In genomic region chr6:72190577-72190976, GRCm38 (mm10) we compare ENCODE assay signal across 21 mouse cellular contexts. TPM values are rescaled to one million over a fixed set of nuclear protein-coding genes. Genes with fewer than 3 reads are reported as not detected.
A peak's percentile ranks its signal among the peaks of the same experiment; 100 is the strongest.
DNase-seq lines count a peak whose midpoint lies in the region; ATAC-seq and TF ChIP-seq lines count a peak whose summit lies in the region.
"Had no signal": no experiment of that assay in that cellular context is flagged by ENCODE, and none has a peak within 500 bp of the region (broad histone marks: within the 10 kb centered on the region; RNA-seq: fewer than 3 reads in every experiment).

No protein-coding gene starts in this region.

- no peak overlapping the region for H3K4me2 ChIP-seq in hindbrain, postnatal 0 days (ENCODE audit: low read depth, low read length)
- H3K4me2 ChIP-seq: forebrain, embryonic 15.5 days; liver, embryonic 13.5 days; lung, embryonic 14.5 days had no signal

- WGBS in hindbrain, embryonic 10.5 days = 62% methylated on average over 5 of the region's 5 CpGs
- 71% methylated on average over 5 of the region's 5 CpGs for WGBS in hindbrain, postnatal 0 days
- WGBS in thymus, adult 2 months = 26% methylated on average over 5 of the region's 5 CpGs
- 57% methylated on average over 5 of the region's 5 CpGs for WGBS in limb, embryonic 10.5 days

- no peak for TF ChIP-seq POLR2A in thymus, adult 2 months (IDR thresholded peaks at IDR 0.05; ENCODE audit: control insufficient read depth, extremely low read depth, insufficient read depth, low read length, poor library complexity)

- H3K36me3 ChIP-seq in hindbrain, embryonic 10.5 days = no peaks in the 10 kb centered on the region
- H3K36me3 ChIP-seq in hindbrain, postnatal 0 days (ENCODE audit: insufficient read depth, low read length) = no peaks in the 10 kb centered on the region
- no peaks in the 10 kb centered on the region for H3K36me3 ChIP-seq in thymus, adult 2 months (ENCODE audit: control insufficient read depth, insufficient read depth, low read length)
- no peaks in the 10 kb centered on the region for H3K36me3 ChIP-seq in limb, embryonic 10.5 days
- H3K36me3 ChIP-seq: forebrain, embryonic 15.5 days; liver, embryonic 13.5 days had no signal

- H3K4me3 ChIP-seq in hindbrain, embryonic 10.5 days = no peak overlapping the region
- no peak overlapping the region for H3K4me3 ChIP-seq in hindbrain, postnatal 0 days (ENCODE audit: low read length)
- no peak overlapping the region for H3K4me3 ChIP-seq in thymus, adult 2 months (ENCODE audit: control insufficient read depth, insufficient read depth, low read length)
- no peak overlapping the region for H3K4me3 ChIP-seq in limb, embryonic 10.5 days
- H3K4me3 ChIP-seq: forebrain, embryonic 15.5 days; left cerebral cortex, adult 2 months; liver, embryonic 13.5 days had no signal

- no peak for ATAC-seq in hindbrain, postnatal 0 days
- ATAC-seq: forebrain, embryonic 15.5 days had no signal

- peaks cover 62% of the 10 kb centered on the region for H3K27me3 ChIP-seq in hindbrain, embryonic 10.5 days (ENCODE audit: insufficient read depth, poor library complexity, severe bottlenecking)
- H3K27me3 ChIP-seq in hindbrain, postnatal 0 days (ENCODE audit: insufficient read depth, low read length) = 0 out of 2 replicates have a peak, but pooled peaks cover 6% of the 10 kb centered on the region
- H3K27me3 ChIP-seq in thymus, adult 2 months (ENCODE audit: control insufficient read depth, insufficient read depth, low read length) = no peaks in the 10 kb centered on the region; the same call in 1 of the 2 replicates
- H3K27me3 ChIP-seq in limb, embryonic 10.5 days (ENCODE audit: low read depth, poor library complexity, severe bottlenecking) = peaks cover 12% of the 10 kb centered on the region

- no peak for DNase-seq in hindbrain, embryonic 10.5 days (ENCODE audit: low spot score)
- no peak for DNase-seq in hindbrain, postnatal 0 days (ENCODE audit: low spot score)
- peak; percentile 21 for DNase-seq in thymus, postnatal 0 days (ENCODE audit: low spot score)
- DNase-seq in thymus, adult 2 months = no peak
- DNase-seq in limb, embryonic 10.5 days (ENCODE audit: low spot score) = no peak
- DNase-seq in thymus, postnatal 4 days = peak; percentile 38
- no peak for DNase-seq in cerebellum, postnatal 10 days
- DNase-seq: adrenal gland, adult 2 months; cerebellum, adult 9-10 months; gastrocnemius, postnatal 25 days; heart, postnatal 4 days; kidney, adult 2 months; layer of hippocampus, adult 9-11 months; left cerebral cortex, postnatal 4 days; liver, embryonic 13.5 days; lung, embryonic 14.5 days; right cerebral cortex, postnatal 4 days had no signal

- H3K4me1 ChIP-seq in hindbrain, embryonic 10.5 days (replicated peaks) = peaks cover 27% of the 10 kb centered on the region
- peaks cover 9% of the 10 kb centered on the region for H3K4me1 ChIP-seq in hindbrain, postnatal 0 days (ENCODE audit: insufficient read depth, low read length)
- H3K4me1 ChIP-seq in thymus, adult 2 months (replicated peaks; ENCODE audit: control insufficient read depth, insufficient read depth, low read length) = peaks cover 13% of the 10 kb centered on the region
- H3K4me1 ChIP-seq in limb, embryonic 10.5 days = peaks cover 53% of the 10 kb centered on the region
- H3K4me1 ChIP-seq: liver, embryonic 13.5 days had no signal

- TF ChIP-seq CTCF in hindbrain, postnatal 0 days (IDR thresholded peaks at IDR 0.05; ENCODE audit: low read depth) = no peak
- TF ChIP-seq CTCF in thymus, adult 2 months (IDR thresholded peaks at IDR 0.05; ENCODE audit: borderline replicate concordance, control insufficient read depth, extremely low read depth, insufficient read depth, low read length, poor library complexity) = no peak

- H3K9ac ChIP-seq in hindbrain, postnatal 0 days (replicated peaks; ENCODE audit: low read length) = no peak overlapping the region
- H3K9ac ChIP-seq: forebrain, embryonic 15.5 days; liver, embryonic 13.5 days; lung, embryonic 14.5 days had no signal

- peak overlapping the region; percentile 45; the same call in 1 of the 2 replicates for H3K27ac ChIP-seq in hindbrain, embryonic 10.5 days
- H3K27ac ChIP-seq in hindbrain, postnatal 0 days = no peak overlapping the region
- no peak overlapping the region for H3K27ac ChIP-seq in thymus, adult 2 months (ENCODE audit: control insufficient read depth, insufficient read depth, low read length)
- H3K27ac ChIP-seq in limb, embryonic 10.5 days = peak overlapping the region; percentile 38; the same call in 1 of the 2 replicates
- H3K27ac ChIP-seq: forebrain, embryonic 15.5 days; left cerebral cortex, adult 2 months; liver, embryonic 13.5 days; stomach, postnatal 0 days had no signal

- H3K9me3 ChIP-seq in hindbrain, embryonic 10.5 days = peaks cover 4% of the 10 kb centered on the region; the same call in 1 of the 2 replicates
- no peaks in the 10 kb centered on the region for H3K9me3 ChIP-seq in hindbrain, postnatal 0 days (ENCODE audit: low read length)
- no peaks in the 10 kb centered on the region for H3K9me3 ChIP-seq in limb, embryonic 10.5 days (replicated peaks)
- H3K9me3 ChIP-seq: forebrain, embryonic 15.5 days; liver, embryonic 13.5 days had no signal

RNA-seq across cellular contexts. Expression of gene Atoh8, which starts 44.8 kb away (rescaled TPM):
- 15.9 and 16.6 TPM in 2 replicates for polyA plus RNA-seq in hindbrain, embryonic 10.5 days (2016; fragmentation: Nextera tagmentation; extraction: Ambion mirVana)
- 6.5 and 8.1 TPM in 2 replicates for total RNA-seq in hindbrain, postnatal 0 days (2014; rRNA removed)
- 3.8 and 5.2 TPM in 2 replicates for polyA plus RNA-seq in hindbrain, postnatal 0 days (2015; fragmentation: Nextera tagmentation; extraction: Ambion mirVana)
- polyA plus RNA-seq in thymus, postnatal 0 days (2015; fragmentation: Nextera tagmentation; extraction: Ambion mirVana) = 2.1 and 3.9 TPM in 2 replicates
- 3.6 and 3.8 TPM in 2 replicates for polyA plus RNA-seq in thymus, adult 2 months (2012; rRNA removed)
- 24.9 and 28.0 TPM in 2 replicates for polyA plus RNA-seq in limb, embryonic 10.5 days (2016; fragmentation: Nextera tagmentation; extraction: Ambion mirVana)
- total RNA-seq: megakaryocyte progenitor cell, adult 5-6 weeks had no signal

Comparison
In these comparisons a context has a peak if more than half of its experiments do, and no peak if none do; other contexts are left out.
1. DNase-seq: peak in thymus, postnatal 0 days (single experiment) and thymus, postnatal 4 days (single experiment); none in hindbrain, embryonic 10.5 days (single experiment), hindbrain, postnatal 0 days (single experiment), thymus, adult 2 months (single experiment), limb, embryonic 10.5 days (single experiment) and cerebellum, postnatal 10 days (0 of 2).
2. H3K27ac ChIP-seq: peak in hindbrain, embryonic 10.5 days (single experiment) and limb, embryonic 10.5 days (single experiment); none in hindbrain, postnatal 0 days (single experiment) and thymus, adult 2 months (single experiment).